Mouse (Mus musculus): ENCODE results near the gene Lactbl1.

Gene Lactbl1

DNA sequence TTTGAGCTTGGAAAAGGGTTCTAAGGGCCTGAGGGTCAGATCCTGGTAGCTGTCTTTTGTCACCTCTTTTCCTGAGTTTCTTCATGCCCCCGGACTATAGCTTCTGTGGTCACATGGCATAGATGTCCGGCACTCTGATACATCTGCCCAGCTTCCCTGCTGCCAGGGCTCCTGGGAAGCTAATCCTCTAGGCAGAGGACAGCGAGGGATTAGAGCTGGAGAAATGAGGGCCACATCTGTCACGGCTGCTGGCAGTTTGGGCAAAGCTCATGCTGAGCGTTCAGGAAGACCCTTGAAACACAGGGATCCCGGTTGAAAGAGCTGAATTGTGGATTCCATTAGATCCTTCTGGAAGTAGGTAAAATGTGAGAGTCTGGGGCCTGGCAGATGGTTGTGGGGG, at the start of gene Lactbl1:
Gene Lactbl1 (plus strand): TSS at position 234 of the 400 bp plus-strand sequence.
- DNase-seq = no peak

DNA sequence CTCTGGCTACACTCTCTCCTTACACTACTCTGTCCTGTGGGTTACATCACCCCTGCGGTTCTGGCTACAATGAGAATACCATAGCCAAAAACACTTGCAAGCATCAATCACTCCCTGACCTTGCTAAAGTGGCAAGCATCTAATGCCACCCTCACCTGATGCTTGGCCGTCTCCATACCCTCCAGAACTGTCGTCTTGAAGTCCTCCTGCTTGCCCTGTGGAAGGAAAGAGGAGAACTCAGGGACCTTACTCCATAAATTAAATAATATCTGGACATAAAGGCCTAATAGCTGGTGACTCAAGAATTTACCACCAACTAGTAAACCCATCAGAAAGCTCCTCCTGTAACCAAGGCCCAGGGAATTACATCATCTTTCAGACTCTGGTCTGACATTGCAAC, 40.5 kb upstream of the Lactbl1 start:
- DNase-seq = no peak

DNA sequence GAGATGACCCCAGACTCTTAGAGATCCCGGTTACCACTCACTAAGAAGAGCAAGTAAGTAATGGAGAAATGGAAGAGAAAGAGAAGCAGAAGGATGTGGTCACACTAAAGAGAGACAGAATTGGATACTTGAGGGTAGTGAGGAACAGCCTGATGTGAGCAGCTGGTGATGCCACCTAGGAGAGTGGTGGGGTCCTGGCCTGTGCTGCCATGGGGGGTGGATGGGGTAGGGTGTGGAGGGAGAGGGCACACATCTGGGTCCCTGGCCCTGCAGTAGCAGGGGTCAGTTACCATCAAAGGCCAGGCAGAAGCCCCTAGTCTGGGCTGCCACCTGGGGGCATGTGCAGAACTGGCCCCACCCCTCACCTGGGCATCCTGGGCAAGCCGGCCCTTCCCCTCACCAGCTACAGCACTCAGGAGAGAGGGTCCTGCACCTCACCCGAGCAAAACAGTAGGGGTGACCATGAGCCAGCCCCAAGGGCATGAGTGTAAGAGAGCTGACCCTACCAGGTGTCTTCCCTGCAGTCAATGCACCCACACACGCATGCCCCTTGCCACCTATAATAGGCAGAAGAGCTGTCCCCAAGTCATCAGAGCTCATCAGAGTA, 35.1 kb upstream of the Lactbl1 start:
- DNase-seq = no peak

DNA sequence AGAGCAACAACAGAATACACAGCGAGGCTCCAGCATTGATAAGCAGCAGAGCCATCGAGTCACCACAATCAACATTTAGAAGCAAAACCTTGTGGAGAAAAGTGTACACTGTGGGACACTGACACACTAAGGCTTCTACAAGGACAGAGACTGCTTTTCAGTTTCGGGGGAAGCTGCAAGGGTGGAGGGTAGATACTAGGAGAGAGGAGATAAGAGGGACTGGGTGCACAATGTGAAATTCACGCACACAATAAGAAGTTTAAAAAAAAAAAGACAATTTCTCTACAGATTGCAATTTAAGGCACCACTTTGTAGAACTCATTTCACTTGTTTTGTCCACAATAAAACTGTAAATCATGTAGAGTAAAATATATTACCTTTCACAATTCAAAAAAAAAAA, 34.4 kb upstream of the Lactbl1 start:
- DNase-seq = no peak

DNA sequence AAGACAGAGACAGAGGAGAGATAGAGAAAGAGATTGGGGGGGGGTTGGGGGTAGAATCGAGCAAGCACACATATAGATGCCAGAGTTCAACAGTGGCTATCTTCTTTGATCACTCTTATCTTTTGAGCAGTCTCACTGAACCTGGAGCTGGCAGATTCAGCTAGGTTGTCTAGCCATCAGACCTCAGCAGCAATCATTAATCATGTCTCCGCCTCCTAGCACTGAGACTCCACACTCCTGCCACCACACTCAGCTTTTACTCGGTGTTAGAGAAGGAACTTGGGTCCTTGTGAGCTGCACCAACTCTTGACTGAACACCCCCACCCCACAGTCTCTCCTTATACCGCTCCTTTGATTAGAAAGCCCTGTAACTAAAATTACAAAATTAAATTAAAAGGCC, 30.3 kb upstream of the Lactbl1 start:
- DNase-seq = no peak

DNA sequence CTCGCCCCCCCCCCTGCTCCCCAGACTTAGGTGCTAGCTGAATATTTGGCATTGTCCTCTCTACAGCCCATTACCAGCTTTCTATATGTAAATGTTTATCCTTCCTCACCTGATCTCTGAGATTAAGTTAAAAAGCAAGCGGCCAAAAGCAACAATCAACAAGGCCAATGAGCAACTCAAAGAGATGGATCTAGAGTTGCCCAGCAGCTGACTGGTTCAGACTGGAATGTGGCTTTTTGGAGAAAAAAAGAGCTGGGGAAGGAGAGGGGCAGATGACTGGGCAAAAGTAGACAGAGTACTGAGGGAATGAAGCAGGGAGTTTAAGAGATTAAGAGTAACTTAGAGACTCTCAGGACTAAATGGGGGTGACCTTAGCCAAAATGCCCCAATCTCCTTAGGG, 28.4 kb upstream of the Lactbl1 start:
- DNase-seq = no peak

DNA sequence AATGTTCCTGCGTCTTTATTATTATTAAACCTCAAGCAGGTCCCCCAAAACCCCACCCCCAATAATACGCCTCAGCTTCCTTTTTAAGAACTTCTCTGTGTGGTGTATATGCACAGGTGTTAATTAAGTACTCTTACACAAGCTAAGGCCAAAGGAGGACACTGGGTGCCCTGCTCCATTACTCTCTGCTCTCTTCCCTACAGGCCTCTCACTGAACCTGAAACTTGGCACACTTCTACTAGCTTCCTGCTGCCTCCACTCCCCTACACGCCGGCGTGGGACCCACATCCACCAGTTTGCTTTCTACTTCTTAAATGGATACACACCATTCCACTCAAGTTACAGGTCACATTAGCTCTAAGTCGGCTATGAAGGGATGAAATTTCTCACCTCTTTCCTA, 27.2 kb upstream of the Lactbl1 start:
- DNase-seq = no peak

DNA sequence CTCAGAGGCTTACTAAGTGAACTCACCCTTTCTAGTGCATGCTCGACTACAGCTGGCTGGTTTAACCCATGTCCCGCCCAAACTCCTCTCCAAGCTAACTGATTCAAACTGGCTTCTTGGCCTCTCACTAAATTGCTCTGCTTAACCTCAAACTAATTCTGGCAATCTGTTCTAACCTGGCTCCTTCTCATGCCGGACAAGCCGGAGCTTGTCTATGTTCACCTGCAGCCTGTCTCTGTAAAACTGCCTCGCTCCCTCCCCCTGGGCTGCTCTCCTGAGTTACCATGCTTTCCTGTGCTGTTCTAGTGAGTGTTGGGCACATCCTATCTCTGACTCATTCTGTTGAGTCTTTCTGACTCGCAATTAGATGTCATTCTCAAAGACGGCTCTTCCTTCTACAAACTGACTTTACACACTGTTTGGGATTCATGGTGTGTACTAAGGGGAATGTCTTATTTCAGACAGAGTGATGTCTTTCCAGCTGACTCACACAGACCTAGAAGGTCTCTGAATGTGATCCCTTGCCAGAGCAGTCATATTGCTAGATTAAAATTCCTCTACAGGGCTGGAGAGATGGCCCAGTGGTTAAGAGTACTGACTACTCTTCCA, 24.0 kb upstream of the Lactbl1 start:
- DNase-seq = no peak

DNA sequence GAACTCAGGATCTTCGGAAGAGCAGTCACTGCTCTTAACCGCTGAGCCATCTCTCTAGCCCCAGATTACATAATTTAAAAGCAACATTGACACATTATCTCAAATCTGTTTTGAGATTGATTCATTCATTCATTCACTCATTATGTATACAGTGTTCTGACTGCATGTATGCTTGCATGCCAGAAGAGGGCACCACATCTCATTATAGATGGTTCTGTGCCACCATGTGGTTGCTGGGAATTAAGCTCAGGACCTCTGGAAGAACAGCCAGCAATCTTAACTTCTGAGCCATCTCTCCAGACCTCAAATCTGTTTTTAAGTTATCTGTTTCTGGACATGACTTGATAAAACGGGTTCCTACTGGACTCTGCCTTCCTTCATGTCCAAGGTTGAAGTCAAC, 22.6 kb upstream of the Lactbl1 start:
- no peak for DNase-seq

DNA sequence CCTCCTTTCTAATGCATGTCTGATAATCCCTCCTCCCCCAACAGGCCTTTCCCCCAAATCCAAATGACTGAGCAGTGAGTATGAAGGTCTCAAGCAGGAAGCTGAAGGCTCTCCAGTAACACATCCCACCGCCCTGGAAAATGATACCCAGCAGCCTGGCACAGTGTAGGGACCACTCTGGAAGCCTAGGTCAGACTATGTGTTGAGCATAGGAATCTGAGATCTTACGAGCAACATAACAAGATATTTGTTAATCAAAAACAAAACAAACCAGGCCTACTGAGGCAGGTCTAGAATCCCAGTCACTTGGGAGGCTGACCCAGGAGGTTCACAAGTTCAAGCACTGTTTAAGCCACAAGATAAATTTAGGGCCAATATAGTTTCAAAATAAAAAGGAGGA, 21.9 kb upstream of the Lactbl1 start:
- DNase-seq = no peak

DNA sequence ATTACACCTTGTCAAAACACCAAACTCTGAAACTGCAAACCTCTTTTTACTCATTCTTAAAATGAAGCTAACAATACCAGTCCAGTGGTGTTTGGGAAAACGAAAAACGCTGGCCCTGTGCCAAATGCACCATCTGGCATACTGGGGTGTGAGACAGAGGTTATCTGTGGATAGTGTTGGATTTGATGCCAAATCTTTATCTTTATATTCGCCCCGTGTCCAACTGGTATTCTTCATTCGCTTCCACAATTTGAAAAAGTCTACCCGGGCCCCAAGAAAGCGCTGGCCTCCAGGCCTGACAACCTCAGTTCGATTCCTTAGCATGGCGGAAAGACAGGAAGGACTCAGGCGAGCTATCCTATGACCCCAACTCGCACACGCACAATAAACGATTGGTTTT, 20.9 kb upstream of the Lactbl1 start:
- peak; percentile 51 for DNase-seq

DNA sequence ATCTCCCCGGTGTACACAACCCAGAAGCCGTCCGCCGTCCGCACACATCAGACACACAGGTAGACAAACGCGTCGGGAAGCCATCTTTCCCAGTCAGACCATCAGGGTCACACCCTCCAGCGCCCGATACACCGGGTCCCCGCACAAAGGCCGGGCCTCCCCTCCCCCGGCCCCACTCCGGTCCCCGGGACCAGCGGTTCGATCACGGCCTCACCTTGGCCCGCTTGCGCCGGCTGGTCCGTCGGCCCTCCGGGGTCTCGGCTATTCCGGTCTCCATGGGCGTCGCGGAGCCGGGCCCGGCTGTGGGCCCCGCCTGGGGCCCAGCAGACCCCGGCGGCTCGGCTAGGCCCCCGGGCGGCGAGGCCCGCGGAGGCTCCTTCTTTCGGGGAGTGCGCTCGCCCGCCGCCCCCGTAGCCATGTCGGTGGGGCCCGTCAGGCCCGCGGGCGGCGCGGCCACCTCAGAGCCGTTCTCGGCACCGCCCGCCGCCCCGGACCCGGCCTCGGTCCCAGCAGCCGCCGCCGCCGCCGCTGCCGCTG, 20.3 kb upstream of the Lactbl1 start:
- DNase-seq = peak; percentile 68

DNA sequence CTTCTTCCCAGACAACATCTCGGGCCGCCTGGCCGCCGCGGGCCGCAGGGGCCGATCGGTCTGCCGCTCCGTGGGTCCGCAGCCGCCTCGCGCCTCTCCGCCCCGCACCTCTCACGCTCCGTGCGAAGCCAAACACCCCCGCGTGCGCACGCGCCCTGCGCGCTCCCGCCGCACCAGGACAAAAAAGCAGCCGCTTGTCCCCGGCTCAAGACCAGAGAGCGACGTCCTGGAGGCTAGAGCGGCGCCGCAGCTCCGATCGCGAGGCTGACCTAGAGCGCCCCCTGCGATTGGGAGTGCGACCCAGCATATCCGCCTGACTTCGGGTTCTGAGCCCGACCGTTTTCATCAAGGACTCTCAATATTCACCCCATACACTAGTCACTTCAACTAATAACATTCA, 19.9 kb upstream of the Lactbl1 start, which contains the start of gene Kdm1a:
Gene Kdm1a (minus strand): TSS at position 156 of the 400 bp plus-strand sequence.
- DNase-seq = peak; percentile 99

DNA sequence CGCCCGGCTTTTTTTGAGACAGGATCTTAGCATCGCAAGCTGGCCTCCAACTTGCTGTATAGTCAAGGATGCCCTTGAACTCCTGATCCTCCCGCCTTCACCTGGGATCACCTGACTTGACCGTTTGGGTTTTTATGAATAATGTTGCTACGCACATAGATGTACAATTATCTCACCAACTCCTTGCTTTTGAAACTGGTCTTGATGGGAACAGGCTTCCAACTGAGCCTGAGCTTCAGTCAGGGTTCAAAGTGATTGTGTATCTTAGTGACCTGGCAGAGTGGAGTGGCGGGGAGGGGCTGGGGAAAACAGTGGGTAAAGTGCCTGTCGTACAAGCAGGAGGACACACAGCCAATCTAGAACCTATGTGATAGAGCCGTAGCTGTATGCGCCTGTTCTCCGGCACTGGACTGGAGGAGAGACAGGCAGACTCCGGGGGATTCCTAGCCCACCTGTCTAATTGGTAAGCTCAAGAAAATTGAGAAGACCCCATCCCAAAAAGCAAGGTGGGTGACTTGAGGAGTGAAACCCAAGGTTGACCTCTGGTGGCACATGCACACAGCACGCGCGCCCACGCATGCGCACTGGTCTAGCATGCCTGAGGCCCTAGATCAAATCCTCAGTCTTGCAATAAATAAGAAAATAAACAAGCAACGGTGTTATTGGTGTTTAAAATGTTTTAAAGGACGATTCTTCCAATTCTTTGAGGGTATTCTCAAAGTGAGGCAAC, 16.5 kb upstream of the Lactbl1 start:
- DNase-seq = no peak

DNA sequence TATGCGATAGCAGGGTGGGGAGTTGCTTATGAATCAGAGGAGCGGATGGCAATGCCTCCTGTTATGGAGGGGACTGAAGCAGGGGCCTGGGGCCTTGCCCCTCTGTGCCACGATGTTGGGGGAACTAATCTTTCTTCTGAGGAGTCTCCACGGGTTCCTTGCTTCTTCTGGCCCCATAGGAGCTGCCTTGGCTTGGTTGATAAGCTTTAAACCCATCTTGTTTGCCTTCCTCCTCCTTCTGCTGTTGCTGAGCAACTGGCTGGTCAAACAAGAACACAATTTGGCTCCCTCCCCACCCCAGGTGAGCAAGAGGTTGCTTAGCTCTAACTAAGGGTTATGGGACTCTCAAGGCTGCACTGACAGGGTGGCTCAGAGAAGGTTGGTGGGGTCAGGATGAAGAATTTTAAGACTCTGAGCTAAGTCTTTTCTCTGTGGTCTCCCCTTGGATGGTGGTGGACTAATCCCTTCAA, 12.0 kb upstream of the Lactbl1 start, which contains the start of gene Tex46:
Gene Tex46 (plus strand): TSS at position 51 of the 470 bp plus-strand sequence.
- no peak for DNase-seq

DNA sequence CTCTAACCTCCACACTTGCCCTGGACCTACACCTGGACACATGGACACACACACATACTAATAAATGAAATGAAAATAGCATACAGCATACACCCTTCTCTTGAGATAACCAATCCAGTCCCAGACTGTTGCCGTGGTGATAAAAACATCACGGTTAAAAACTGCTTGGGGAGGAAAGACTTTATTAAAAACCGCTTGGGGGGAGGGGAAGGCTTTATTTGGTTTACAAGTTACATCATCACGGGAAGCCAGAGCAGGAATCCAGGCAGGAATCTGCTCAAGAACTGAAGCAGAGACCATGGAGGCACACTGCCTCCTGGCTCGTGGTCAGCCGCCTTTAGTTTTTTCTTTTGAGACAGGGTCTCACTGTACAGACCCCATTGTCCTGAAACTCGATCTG, 8.8 kb upstream of the Lactbl1 start:
- DNase-seq = no peak

DNA sequence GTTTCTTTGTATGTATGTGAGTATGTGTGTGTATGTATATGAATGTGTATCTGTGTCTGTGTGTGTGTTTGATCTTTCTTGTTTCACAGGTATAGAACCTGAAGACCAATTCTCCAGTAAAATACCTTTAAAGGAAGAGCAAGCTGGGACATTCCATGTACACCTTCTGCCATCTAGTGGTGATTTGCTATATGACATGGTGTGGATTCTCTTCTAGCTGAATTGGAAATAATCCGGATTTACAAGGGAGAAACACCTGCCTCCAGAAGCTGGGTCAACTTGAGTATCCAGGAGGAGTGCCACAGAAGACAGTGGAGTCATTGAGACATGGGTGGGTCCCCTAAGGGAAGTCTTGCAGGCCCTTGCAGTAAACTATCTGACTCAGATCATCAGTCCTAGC, 1.1 kb upstream of the Lactbl1 start:
- DNase-seq = peak; percentile 23

DNA sequence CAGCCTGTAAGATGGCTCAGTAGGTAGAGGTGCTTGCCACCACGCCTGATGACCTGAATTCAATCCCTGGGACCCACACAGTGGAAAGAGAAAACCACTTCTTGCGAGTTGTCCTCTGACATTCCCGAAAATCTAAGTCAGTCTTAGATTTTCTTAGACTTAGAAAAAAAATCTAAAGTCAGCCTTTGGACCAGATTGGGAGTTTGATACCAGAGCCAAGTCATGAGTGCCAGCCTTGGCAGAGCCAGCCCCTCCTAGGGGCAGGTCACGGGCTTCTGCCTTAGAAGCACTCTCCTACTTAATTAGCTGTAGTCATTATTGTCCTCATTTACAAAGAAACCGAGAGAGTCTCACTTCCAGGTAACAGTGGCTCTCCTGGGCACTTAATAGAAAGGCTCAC, 465 bp upstream of the Lactbl1 start:
- DNase-seq = no peak

DNA sequence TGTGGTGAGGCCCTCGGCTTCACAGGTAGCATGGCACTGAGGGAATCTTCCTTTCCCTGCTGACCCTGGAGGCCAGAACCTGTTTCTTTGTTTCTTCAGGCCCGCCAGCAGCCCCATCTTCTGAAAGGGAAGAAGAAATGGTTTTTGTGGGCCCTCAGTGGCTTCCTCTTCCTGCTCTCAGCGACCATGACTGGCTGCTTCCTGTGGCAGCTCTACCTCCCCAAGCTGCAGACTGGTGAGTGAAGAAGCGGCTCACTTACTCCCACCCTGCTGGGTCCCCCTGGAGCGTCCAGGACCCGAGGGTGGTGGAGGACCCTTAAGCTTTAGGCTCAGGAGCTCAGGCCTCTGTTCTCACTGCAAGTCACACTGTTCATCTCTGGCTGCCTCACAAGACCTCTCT, 4.2 kb downstream of the Lactbl1 start:
- DNase-seq = peak; percentile 53

DNA sequence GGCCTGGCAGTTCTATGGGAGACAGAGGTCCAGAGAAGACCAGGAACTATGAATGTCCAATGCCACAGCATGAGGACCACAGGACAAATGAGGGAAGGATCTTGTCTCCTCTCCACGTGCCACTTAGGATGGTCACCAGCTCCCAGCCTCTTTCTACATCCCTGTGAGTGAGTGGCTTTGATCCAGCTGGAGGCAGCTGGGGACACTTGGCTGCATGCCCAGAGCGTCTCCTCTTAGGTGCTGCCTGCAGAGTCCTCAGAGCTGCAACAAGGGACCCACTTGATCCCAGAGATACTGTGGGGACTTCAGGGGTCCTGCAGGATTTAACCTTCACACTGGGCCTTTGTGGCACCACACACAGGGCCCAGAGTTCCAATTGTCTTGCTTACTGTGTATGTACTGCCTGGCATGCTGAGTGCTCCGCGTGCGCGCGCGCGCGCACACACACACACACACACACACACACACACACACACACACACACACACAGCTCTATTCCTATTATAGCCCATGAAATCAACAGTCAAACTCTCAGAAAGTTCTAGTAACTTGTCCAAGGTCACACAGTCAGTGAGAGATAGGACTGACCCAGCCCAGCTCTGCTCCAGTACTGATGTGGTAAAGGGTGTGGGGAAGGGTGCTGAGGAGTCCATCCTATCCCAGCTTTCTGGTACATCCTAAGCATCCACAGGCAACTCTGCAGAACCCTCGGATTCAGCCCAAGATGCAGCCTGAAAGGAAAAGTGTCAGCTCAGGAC, 9.0 kb downstream of the Lactbl1 start:
- no peak for DNase-seq

DNA sequence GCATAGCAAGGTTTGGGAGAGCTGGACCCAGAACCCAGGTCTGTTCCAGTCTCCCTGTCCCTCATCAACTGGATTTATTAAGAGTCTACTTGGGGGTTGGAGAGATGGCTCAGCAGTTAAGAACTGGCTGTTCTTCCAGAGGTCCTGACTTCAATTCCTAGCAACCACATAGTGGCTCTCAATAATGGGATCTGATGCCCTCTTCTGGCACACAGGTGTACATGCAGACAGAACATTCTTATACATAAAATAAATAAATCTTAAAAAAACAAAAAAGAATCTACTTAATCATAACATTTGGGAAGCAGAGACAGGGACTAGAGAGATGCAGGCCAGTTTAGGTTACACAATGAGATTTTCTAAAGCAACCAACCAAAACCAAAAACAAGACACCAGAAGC, 13.6 kb downstream of the Lactbl1 start:
- DNase-seq = no peak

DNA sequence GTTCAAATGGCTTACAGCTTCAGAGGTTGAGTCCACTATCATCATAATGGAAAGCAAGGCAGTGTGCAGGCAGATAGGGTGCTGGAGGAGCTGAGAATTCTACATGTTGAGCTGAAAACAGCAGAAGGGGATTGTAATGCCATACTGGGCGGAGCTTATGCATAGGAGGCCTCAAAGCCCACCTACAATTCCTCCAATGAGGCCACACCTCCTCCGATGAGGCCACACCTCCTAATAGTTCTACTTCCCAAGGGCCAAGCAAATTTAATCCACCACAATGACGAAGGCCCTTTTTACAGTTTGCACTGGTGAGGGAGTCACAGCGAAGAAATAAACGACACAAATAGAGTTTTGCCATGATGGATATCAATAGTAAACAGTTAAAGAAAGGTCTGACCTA, 14.1 kb downstream of the Lactbl1 start:
- no peak for DNase-seq

DNA sequence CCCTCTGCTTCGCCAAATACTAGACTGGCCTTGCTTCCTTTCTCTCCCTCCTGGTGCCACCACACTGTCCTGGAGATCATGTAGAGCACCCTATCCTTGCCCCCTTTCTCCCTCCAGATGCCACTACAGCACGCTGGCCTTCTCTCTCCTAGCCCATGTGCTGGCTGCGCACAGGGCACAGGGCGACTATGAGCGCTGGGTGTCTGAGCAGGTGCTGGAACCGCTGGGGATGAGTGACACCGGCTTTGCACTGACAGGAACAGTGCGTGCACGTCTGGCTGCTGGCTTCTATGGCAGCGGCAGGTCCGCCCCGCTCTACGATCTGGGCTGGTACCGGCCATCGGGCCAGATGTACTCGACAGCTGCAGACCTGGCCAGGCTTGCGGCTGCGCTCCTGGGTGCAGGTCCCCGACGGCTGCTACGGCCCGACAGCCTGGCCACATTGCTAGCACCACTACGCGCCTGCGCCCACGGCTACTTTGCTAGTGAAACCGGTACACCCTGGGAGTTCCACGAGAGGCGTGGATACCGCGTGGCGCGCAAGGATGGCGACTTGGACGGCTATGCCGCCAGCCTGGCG, 14.7 kb downstream of the Lactbl1 start:
- no peak for DNase-seq
